Mouse (Mus musculus) embryonic facial prominence, embryonic 15.5 days (tissue): ENCODE measurements at regions not wholly inside any gene's neighbourhood (a gene's known extent, or its start where the extent isn't known, plus 50 kb on each side); places are given as distances from the start of the nearest gene placed in this dataset.
"Not testable (repeated sequence)": the region's sequence is repeated elsewhere in the genome, so short reads cannot be mapped to it uniquely, and the experiment has no call there.

Experiments
- ATAC-seq: fragments of 200-750 bp; cut with Nextera tagmentation; 2 replicates; pipeline ENCODE4 v1.8.0; 2017; ENCODE audit warnings: low read depth, moderate TSS enrichment; ENCODE audit not compliant: insufficient number of reproducible peaks, low FRiP score, low TSS enrichment
- H3K27ac ChIP-seq: fragments of 300-500 bp; sonication (generic); replicated peaks from 2 replicates; pipeline ENCODE4 v1.5.1; 2015; ENCODE audit warnings: mild to moderate bottlenecking, inconsistent platforms
- H3K27me3 ChIP-seq: fragments of 300-500 bp; sonication (generic); 2 replicates; pipeline ENCODE4 v1.6.1; 2015; ENCODE audit warnings: inconsistent platforms
- H3K36me3 ChIP-seq: fragments of 300-500 bp; sonication (generic); 2 replicates; pipeline ENCODE4 v1.6.1; 2015; ENCODE audit warnings: mild to moderate bottlenecking, inconsistent platforms
- H3K4me1 ChIP-seq: fragments of 300-500 bp; sonication (generic); 2 replicates; pipeline ENCODE4 v1.6.1; 2015; ENCODE audit warnings: inconsistent platforms
- H3K4me2 ChIP-seq: fragments of 300-500 bp; sonication (generic); replicated peaks from 2 replicates; pipeline ENCODE4 v1.6.1; 2015; ENCODE audit warnings: mild to moderate bottlenecking, inconsistent platforms
- H3K4me3 ChIP-seq: fragments of 300-500 bp; sonication (generic); replicated peaks from 2 replicates; pipeline ENCODE4 v1.5.1; 2015; ENCODE audit warnings: mild to moderate bottlenecking, inconsistent platforms
- H3K9ac ChIP-seq: fragments of 300-500 bp; sonication (generic); 2 replicates; pipeline ENCODE4 v1.6.1; 2015; ENCODE audit warnings: inconsistent platforms
- H3K9me3 ChIP-seq: fragments of 300-500 bp; sonication (generic); replicated peaks from 2 replicates; pipeline ENCODE4 v1.6.1; 2016; ENCODE audit warnings: inconsistent platforms
- WGBS: fragments of 180-500 bp; shearing (Covaris S2); methylation state at CpG from one replicate; pipeline ENCODE4 v1.1.7; 2015; 5-methylcytosine and 5-hydroxymethylcytosine counted together

DNA sequence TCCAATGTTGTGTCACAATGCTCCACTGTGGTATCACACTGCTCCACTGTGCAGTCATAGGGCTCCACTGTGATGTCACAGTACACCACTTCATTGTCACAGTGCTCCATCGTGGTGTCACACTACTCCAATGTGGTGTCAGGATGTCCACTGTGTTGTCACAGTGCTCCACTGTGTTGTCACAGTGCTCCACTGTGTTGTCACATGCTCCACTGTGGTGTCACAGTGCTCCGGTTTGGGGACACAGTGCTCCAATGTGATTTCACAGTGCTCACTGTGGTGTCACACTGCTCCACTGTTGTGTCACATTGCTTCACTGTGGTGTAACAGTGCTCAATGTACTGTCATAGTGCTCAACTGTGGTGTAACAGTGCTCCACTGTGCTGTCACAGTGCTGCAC, 108.1 kb upstream of the Scaf8 start:
- Histone ChIP-seq H3K4me1 (no peaks in the 10 kb centered on the region), H3K4me3 (no peak overlapping the region), H3K4me2 (no peak overlapping the region), H3K36me3 (no peaks in the 10 kb centered on the region), H3K27ac (no peak overlapping the region), H3K27me3 (no peaks in the 10 kb centered on the region), H3K9ac (no peak overlapping the region), H3K9me3 (peaks cover 13% of the 10 kb centered on the region)
- 86% methylated on average over 2 of the region's 2 CpGs for WGBS
- no peak; the same call in 1 of the 2 replicates for ATAC-seq

DNA sequence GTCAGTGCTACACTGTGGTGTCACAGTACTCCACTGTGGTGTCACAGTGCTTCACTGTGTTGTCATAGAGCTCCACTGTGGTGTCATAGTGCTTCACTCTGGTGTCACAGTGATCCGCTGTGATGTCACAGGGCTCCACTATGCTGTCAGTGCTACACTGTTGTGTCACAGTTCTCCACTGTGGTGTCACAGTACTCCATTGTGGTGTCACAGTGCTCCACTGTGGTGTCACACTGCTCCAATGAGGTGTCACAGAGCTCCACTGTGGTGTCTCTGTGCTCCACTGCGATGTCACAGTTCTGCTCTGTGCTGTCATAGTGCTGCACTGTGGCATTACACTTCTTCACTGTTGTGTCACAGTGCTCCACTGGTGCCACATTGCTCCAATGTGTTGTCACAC, 107.5 kb upstream of the Scaf8 start:
- Histone ChIP-seq H3K4me2 (no peak overlapping the region), H3K9ac (no peak overlapping the region), H3K27me3 (no peaks in the 10 kb centered on the region), H3K4me3 (no peak overlapping the region), H3K4me1 (no peaks in the 10 kb centered on the region), H3K9me3 (peaks cover 18% of the 10 kb centered on the region), H3K27ac (no peak overlapping the region), H3K36me3 (no peaks in the 10 kb centered on the region)
- 65% methylated on average over 2 of the region's 2 CpGs for whole genome bisulfite sequencing
- no peak for ATAC-seq

DNA sequence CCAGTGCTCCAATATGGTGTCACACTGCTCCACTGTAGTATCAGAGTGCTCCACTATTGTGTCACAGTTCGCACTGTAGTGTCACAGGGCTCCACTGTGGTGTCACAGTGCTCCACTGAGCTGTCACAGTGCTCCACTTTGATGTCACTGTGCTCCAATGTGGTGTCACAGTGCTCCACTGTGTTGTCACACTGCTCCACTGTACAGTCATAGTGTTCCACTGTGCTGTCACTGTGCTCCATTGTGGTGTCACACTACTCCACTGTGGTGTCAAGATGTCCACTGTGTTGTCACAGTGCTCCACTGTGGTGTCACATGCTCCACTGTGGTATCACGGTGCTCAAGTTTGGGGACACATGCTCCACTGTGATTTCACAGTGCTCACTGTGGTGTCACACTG, 104.8 kb upstream of the Scaf8 start:
- Histone ChIP-seq H3K9me3 (peaks cover 32% of the 10 kb centered on the region), H3K4me1 (no peaks in the 10 kb centered on the region), H3K4me2 (no peak overlapping the region), H3K36me3 (no peaks in the 10 kb centered on the region), H3K9ac (no peak overlapping the region), H3K27me3 (no peaks in the 10 kb centered on the region), H3K4me3 (no peak overlapping the region), H3K27ac (no peak overlapping the region)
- WGBS = 53% methylated on average over 2 of the region's 2 CpGs
- ATAC-seq = no peak

DNA sequence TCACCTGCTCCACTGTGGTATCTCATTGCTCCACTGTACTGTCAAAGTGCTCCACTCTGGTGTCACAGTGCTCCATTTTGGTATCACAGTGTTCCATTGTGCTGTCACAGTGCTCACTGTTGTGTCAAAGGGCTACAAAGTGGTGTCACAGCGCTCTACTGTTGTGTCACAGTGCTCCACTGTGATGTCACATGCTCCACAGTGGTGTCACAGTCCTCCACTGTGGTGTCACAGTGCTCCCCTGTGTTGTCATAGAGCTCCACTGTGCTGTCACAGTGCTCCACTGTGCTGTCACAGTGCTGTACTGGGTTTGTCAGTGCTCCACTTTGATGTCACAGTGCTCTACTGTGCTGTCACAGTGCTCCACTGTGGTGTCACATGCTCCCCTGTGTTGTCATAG, 102.7 kb upstream of the Scaf8 start:
- Histone ChIP-seq H3K4me1 (no peaks in the 10 kb centered on the region), H3K36me3 (no peaks in the 10 kb centered on the region), H3K4me3 (no peak overlapping the region), H3K27me3 (no peaks in the 10 kb centered on the region), H3K9ac (no peak overlapping the region), H3K9me3 (peaks cover 33% of the 10 kb centered on the region), H3K4me2 (no peak overlapping the region), H3K27ac (no peak overlapping the region)
- no peak for ATAC-seq
- 59% methylated on average over 1 of the region's 1 CpGs for WGBS

DNA sequence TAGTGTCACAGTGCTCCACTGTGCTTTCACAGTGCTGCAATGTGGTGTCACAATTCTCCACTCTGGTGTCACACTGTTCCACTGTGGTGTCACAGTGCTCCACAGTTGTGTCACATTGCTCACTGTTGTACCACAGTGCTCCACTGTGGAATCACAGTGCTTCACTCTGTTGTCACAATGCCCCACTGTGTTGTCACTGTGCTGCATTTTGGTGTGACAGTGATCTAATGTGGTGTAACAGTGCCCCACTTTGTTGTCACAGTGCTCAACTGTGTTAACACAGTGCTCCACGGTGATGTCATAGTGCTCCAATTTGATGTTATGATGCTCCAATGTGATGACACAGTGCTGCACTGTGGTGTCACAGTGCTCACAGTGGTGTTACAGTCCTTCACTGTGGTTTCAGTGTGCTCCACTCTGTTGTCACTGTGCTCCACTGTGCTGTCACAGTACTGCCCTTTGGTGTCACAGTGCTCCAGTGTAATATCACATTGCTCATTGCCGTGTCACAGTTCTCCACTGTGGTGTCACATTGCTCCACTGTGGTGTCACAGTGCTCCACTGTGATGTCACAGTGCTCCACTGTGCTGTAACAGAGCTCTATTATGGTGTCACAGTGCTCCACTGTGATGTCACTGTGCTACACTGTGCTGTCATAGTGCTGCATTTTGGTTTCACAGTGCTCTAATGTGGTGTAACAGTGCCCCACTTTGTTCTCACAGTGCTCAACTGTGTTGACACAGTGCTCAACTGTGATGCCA, 95.0 kb upstream of the Scaf8 start:
- ATAC-seq = no peak
- H3K4me2 ChIP-seq = no peak overlapping the region
- no peaks in the 10 kb centered on the region for H3K27me3 ChIP-seq
- H3K36me3 ChIP-seq = no peaks in the 10 kb centered on the region
- H3K27ac ChIP-seq = no peak overlapping the region
- no peaks in the 10 kb centered on the region for H3K4me1 ChIP-seq
- no peak overlapping the region for H3K4me3 ChIP-seq
- H3K9me3 ChIP-seq = peaks cover 16% of the 10 kb centered on the region; the same call in 1 of the 2 replicates
- 89% methylated on average over 2 of the region's 2 CpGs for WGBS
- H3K9ac ChIP-seq = no peak overlapping the region

DNA sequence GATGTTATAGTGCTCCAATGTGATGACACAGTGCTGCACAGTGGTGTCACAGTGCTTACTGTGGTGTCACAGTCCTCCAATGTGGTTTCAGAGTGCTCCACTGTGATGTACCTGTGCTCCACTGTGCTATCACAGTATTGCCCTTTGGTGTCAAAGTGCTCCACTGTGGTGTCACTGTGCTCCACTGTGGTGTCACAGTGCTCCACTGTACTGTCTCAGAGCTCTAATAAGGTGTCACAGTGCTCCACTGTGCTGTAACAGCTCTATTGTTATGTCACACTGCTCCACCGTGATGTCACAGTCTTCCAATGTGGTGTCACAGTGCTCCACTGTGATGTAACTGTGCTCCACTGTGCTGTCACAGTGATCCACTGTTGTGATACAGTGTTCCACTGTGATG, 94.4 kb upstream of the Scaf8 start:
- WGBS = 83% methylated on average over 1 of the region's 1 CpGs
- Histone ChIP-seq H3K9me3 (peaks cover 12% of the 10 kb centered on the region; the same call in 1 of the 2 replicates), H3K36me3 (no peaks in the 10 kb centered on the region), H3K4me1 (no peaks in the 10 kb centered on the region), H3K27ac (no peak overlapping the region), H3K9ac (no peak overlapping the region), H3K4me2 (no peak overlapping the region), H3K4me3 (no peak overlapping the region), H3K27me3 (no peaks in the 10 kb centered on the region)
- ATAC-seq = peak; percentile 81; the same call in 1 of the 2 replicates

DNA sequence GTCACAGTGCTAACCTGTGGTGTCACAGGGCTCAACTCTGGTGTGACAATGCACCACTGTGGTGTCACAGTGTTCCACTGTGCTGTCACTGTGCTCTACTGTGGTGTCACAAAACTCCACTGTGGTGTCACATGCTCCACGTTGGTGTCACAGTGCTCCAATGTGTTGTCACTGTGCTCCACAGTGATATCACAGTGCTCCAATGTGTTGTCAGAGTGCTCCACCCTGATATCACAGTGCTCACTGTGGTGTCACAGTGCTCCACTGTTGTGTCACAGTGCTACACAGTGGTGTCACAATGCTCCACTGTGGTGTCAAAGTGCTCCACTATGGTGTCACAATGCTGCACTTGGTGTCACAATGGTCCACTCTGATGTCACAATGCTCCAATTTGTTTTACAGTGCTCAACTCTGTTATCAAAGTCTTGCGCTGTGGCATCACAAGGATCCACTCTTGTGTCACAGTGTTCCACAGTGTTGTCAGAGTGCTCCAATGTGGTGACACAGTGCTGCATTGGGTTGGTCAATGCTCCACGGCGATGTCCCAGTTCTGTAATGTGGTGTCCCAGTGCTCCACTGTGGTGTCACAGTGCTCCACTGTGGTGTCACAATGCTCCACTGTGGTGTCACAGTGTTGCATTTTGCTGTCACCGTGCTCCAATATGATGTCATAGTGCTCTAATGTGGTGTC, 92.4 kb upstream of the Scaf8 start:
- Histone ChIP-seq H3K9ac (no peak overlapping the region), H3K27ac (no peak overlapping the region), H3K4me2 (no peak overlapping the region), H3K4me1 (no peaks in the 10 kb centered on the region), H3K4me3 (no peak overlapping the region), H3K9me3 (peaks cover 12% of the 10 kb centered on the region; the same call in 1 of the 2 replicates), H3K27me3 (no peaks in the 10 kb centered on the region), H3K36me3 (no peaks in the 10 kb centered on the region)
- 81% methylated on average over 5 of the region's 5 CpGs for WGBS
- ATAC-seq = no peak

DNA sequence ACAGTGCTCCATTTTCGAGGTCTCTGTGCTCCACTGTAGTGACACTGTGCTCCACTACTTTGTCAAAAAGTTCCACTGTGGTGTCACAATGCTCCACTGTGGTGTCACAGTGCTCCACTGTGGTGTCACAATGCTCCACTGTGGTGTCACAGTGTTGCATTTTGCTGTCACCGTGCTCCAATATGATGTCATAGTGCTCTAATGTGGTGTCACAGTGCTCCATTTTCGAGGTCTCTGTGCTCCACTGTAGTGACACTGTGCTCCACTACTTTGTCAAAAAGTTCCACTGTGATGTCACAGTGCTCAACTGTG, 91.9 kb upstream of the Scaf8 start:
- H3K9me3 ChIP-seq = peaks cover 12% of the 10 kb centered on the region; the same call in 1 of the 2 replicates
- ATAC-seq = not testable (repeated sequence)

DNA sequence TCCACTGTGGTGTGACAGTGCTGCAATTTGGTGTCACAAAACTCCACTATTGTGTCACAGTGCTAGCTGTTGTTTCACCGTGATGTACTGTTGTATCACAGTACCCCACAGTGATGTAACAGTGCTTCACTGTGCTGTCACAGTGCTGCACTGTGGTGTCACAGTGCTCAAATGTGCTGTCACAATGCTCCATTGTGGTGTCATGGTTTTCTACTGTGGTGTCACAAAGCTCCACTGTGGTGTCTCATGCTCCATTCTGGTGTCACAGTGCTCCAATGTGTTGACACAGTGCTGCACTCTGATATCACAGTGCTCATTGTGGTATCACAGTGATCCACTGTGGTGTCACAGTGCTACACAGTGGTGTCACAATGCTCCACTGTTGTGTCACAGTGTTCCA, 91.3 kb upstream of the Scaf8 start:
- no peaks in the 10 kb centered on the region for H3K36me3 ChIP-seq
- no peaks in the 10 kb centered on the region for H3K27me3 ChIP-seq
- H3K9me3 ChIP-seq = peaks cover 12% of the 10 kb centered on the region; the same call in 1 of the 2 replicates
- no peak for ATAC-seq
- no peak overlapping the region for H3K4me2 ChIP-seq
- H3K9ac ChIP-seq = no peak overlapping the region
- 100% methylated on average over 1 of the region's 1 CpGs for WGBS
- no peak overlapping the region for H3K4me3 ChIP-seq
- H3K27ac ChIP-seq = no peak overlapping the region
- H3K4me1 ChIP-seq = no peaks in the 10 kb centered on the region

More for the DNA sequence above, 91.9 kb upstream of the Scaf8 start:
- H3K36me3 ChIP-seq, H3K27ac ChIP-seq, H3K27me3 ChIP-seq, H3K4me3 ChIP-seq, H3K4me2 ChIP-seq, H3K4me1 ChIP-seq, H3K9ac ChIP-seq: not testable (repeated sequence)
- 59% methylated on average over 3 of the region's 3 CpGs for WGBS

DNA sequence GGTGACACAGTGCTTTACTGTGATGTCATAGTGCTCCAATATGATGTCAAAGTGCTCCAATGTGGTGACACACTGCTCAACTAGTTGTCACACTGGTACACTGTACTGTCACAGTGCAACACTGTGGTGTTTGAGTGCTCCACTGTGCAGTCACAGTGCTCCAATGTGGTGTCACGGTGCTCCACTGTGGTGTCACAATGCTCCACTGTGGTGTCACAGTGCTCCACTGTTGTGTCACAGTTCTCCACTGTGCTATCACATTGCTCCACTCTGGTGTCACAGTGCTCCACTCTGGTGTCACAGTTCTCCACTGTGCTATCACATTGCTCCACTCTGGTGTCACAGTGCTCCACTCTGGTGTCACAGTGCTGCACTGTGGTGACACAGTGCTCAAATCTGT, 87.9 kb upstream of the Scaf8 start:
- ATAC-seq = 0 out of 2 replicates have a peak, but pooled peaks have one; percentile 36
- H3K9ac ChIP-seq, H3K4me3 ChIP-seq, H3K36me3 ChIP-seq, H3K9me3 ChIP-seq, H3K4me1 ChIP-seq, H3K27ac ChIP-seq, H3K27me3 ChIP-seq, H3K4me2 ChIP-seq: not testable (repeated sequence)
- 40% methylated on average over 1 of the region's 1 CpGs for WGBS

DNA sequence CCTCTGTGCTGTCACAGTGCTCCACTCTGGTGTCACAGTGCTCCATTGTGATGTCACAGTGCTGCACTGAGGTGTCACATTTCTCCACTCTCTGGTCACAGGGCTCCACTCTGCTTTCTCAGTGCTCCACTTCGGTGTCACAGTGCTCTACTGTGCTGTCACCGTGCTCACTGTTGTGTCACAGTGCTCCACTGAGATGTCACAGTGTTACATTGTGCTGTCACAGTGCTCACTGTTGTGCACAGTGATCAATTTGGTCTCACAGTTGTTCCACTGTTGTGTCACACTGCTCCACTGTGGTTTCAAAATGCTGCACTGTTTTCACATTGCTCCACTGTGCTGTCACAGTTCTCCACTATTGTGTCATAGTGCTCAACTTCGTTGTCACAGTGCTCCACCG, 87.4 kb upstream of the Scaf8 start:
- no peak overlapping the region for H3K4me2 ChIP-seq
- H3K9me3 ChIP-seq = no peaks in the 10 kb centered on the region; the same call in 1 of the 2 replicates
- H3K27ac ChIP-seq = no peak overlapping the region
- ATAC-seq = no peak
- H3K4me3 ChIP-seq = no peak overlapping the region
- H3K27me3 ChIP-seq = no peaks in the 10 kb centered on the region
- H3K9ac ChIP-seq = no peak overlapping the region
- 69% methylated on average over 4 of the region's 4 CpGs for WGBS
- H3K36me3 ChIP-seq = no peaks in the 10 kb centered on the region
- H3K4me1 ChIP-seq = no peaks in the 10 kb centered on the region

DNA sequence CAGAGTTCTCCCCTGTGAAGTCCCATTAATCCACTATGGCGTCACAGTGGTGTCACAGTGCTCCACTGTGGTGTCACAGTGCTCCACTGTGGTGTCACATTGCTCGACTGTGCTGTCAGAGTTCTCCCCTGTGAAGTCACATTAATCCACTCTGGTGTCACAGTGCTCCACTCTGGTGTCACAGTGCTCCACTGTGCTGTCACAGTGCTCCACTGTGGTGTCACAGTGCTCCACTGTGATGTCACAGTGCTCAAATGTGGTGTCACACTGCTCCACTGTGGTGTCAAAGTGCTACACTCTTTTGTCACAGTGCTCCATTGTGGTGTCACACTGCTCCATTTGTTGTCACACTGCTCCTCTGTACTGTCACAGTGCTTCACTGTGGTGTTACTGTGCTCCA, 85.0 kb upstream of the Scaf8 start:
- ATAC-seq = peak; percentile 73
- not testable (repeated sequence) for H3K4me2 ChIP-seq, H3K9me3 ChIP-seq, H3K27me3 ChIP-seq, H3K27ac ChIP-seq, H3K36me3 ChIP-seq, H3K9ac ChIP-seq, H3K4me1 ChIP-seq, H3K4me3 ChIP-seq
- WGBS = 64% methylated on average over 2 of the region's 2 CpGs
